Mouse (Mus musculus) inflammation-experienced regulatory T-cells (primary cell): ENCODE results near the gene Mapk8ip1. TPM values are rescaled to one million over a fixed set of nuclear protein-coding genes. Genes with fewer than 3 reads are reported as not detected.

Source experiments
- polyA plus RNA-seq, 2 experiments: library from polyadenylated mRNA; unstranded; fragments of 100-300 nt; shearing (Covaris generic); gene quantifications; one replicate each; pipeline ENCODE4 v1.2.1; 2017

The Mapk8ip1 gene
- 1 to 10 TPM; 2.6 to 4.9 TPM for polyA plus RNA-seq

DNA sequence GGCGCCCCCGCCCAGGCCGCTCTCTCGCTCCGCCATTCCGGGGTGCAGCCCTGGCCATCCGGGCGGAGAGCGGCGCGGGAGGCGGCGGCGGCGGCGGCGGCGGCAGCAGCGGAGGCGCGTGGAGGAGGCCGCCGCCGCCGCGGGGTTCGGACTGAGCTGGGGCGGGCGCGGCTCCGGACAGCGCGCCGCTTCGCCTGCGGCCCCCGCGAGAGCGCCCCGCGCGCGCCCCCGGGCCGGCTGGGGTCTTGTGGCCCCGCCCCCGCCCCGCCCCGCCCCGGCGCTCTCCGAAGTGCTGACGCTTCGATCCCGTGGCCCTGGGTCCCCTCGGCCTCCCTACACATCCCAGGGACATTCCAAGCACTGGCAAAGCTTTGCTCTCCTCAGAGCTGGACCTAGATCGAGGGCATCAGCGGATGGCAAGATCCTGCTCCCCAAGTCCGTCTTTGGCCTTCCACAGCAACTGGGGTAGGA is at the start of gene Mapk8ip1:
Mapk8ip1 (minus strand) TSS at position 173 of the 471 bp plus-strand sequence.

GRCm38 (mm10) chr2:92433578-92434374 is 32.7 kb upstream of the Mapk8ip1 start, which contains the start of gene Cry2:
Gene Cry2, minus strand, starts transcription at chr2:92434043.

DNA sequence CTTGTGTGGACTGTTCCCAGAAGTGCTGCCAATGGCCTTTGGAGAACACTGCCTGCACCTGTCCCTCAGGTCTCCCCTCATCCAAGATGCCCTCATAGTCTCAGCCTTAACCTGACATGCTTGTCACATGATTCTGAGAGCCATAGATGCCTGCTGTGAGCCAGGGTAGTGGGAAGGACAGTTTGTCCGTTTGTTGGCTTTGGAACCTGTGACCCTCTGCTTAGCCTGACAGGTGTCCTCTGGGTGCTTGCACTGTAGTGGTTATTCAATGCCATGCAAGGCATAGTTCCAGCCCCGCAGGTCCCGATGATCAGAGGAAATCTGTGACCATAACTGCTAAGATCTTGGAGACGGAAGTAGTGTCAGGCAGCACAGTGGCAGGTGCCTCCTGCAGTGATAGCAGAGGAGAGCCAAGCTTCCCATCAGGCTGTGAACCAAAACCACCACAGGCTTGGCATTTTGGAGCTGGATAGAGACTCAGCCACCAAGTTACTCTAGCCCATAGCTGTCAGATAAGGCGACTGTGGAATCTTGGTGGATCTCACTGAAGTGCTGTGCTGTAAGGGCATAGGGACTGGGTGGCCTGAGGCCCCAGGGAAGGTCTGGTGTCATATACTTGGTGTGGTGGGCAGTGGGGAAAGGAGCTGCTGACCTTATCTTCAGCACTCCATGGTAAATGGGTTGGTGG is 19.0 kb downstream of the Mapk8ip1 start, which contains the start of gene 1700029I15Rik:
1700029I15Rik (plus strand) TSS at position 638 of the 688 bp plus-strand sequence.

GRCm38 (mm10) chr2:92374514-92374913 is 26.5 kb downstream of the Mapk8ip1 start, which contains the start of the genes Pex16 and Large2:
Gene Pex16, plus strand, starts transcription at chr2:92374676.
Gene Large2, minus strand, starts transcription at chr2:92374869.

Other genes with a start within 250 kb of the Mapk8ip1 start
- 10 to 100 TPM; 47.2 to 51.1 TPM for gene Pex16, start 26.6 kb downstream of the Mapk8ip1 start, polyA plus RNA-seq
- 1 to 10 TPM in 1 of 2 experiments, under 1 TPM in 1; 0.47 to 1.7 TPM for gene Large2, start 26.4 kb downstream of the Mapk8ip1 start, polyA plus RNA-seq
- gene 1700029I15Rik, start 18.7 kb downstream of the Mapk8ip1 start, polyA plus RNA-seq = 1 to 10 TPM; 7.4 to 8.3 TPM
- gene Cry2, start 32.8 kb upstream of the Mapk8ip1 start, polyA plus RNA-seq = 10 to 100 TPM; 20.0 to 24.9 TPM
- gene Slc35c1, start 59.3 kb upstream of the Mapk8ip1 start, polyA plus RNA-seq = 10 to 100 TPM; 58.0 to 97.5 TPM
- 1 to 10 TPM in 1 of 2 experiments, under 1 TPM in 1; 0.42 to 3.4 TPM for gene Chst1, start 198.4 kb upstream of the Mapk8ip1 start, polyA plus RNA-seq